Mouse (Mus musculus): ENCODE measurements around the gene Atpaf2. TPM values are rescaled to one million over a fixed set of nuclear protein-coding genes. Genes with fewer than 3 reads are reported as not detected.

The Atpaf2 gene
- polyA plus RNA-seq, 1 experiment from 2014 or later = 54.9 TPM

- H3K36me3 ChIP-seq = peaks cover 41% of the 10 kb centered on the region
- H3K4me2 ChIP-seq = no peak overlapping the region
- no peaks in the 10 kb centered on the region for H3K4me1 ChIP-seq
- no peaks in the 10 kb centered on the region for H3K9me3 ChIP-seq
- no peak overlapping the region for H3K27ac ChIP-seq
- no peak for ATAC-seq (ENCODE audit: insufficient number of reproducible peaks, insufficient read depth, low FRiP score, low TSS enrichment, low read depth)
- no peak overlapping the region for H3K4me3 ChIP-seq
- 94% methylated on average over 3 of the region's 3 CpGs for WGBS
- H3K27me3 ChIP-seq = no peaks in the 10 kb centered on the region
- H3K9ac ChIP-seq = no peak overlapping the region
These were observed 9.4 kb upstream of the Atpaf2 start for GRCm38 (mm10) chr11:60427628-60428027.

GRCm38 (mm10) chr11:60426417-60426816 is 8.2 kb upstream of the Atpaf2 start:
- H3K36me3 ChIP-seq = peaks cover 34% of the 10 kb centered on the region
- no peaks in the 10 kb centered on the region for H3K27me3 ChIP-seq
- H3K9ac ChIP-seq = no peak overlapping the region
- no peak overlapping the region for H3K4me2 ChIP-seq
- ATAC-seq (ENCODE audit: insufficient number of reproducible peaks, insufficient read depth, low FRiP score, low TSS enrichment, low read depth) = no peak
- H3K9me3 ChIP-seq = no peaks in the 10 kb centered on the region
- 92% methylated on average over 1 of the region's 1 CpGs for WGBS
- H3K4me1 ChIP-seq = no peaks in the 10 kb centered on the region
- H3K27ac ChIP-seq = no peak overlapping the region
- H3K4me3 ChIP-seq = no peak overlapping the region

GRCm38 (mm10) chr11:60423006-60423405 is 4.7 kb upstream of the Atpaf2 start:
- no peaks in the 10 kb centered on the region for H3K27me3 ChIP-seq
- peaks cover 13% of the 10 kb centered on the region for H3K36me3 ChIP-seq
- H3K27ac ChIP-seq = no peak overlapping the region
- 68% methylated on average over 1 of the region's 1 CpGs for WGBS
- H3K4me3 ChIP-seq = no peak overlapping the region
- H3K4me2 ChIP-seq = no peak overlapping the region
- H3K9ac ChIP-seq = no peak overlapping the region
- ATAC-seq (ENCODE audit: insufficient number of reproducible peaks, insufficient read depth, low FRiP score, low TSS enrichment, low read depth) = no peak
- peaks cover 15% of the 10 kb centered on the region for H3K4me1 ChIP-seq
- H3K9me3 ChIP-seq = no peaks in the 10 kb centered on the region

- 57% methylated on average over 6 of the region's 6 CpGs for WGBS
- no peaks in the 10 kb centered on the region for H3K9me3 ChIP-seq
- no peak overlapping the region for H3K4me3 ChIP-seq
- peaks cover 4% of the 10 kb centered on the region for H3K36me3 ChIP-seq
- H3K4me1 ChIP-seq = peaks cover 15% of the 10 kb centered on the region
- no peaks in the 10 kb centered on the region for H3K27me3 ChIP-seq
- H3K9ac ChIP-seq = no peak overlapping the region
- ATAC-seq (ENCODE audit: insufficient number of reproducible peaks, insufficient read depth, low FRiP score, low TSS enrichment, low read depth) = no peak
- H3K27ac ChIP-seq = no peak overlapping the region
- no peak overlapping the region for H3K4me2 ChIP-seq
These were observed 3.9 kb upstream of the Atpaf2 start for GRCm38 (mm10) chr11:60422046-60422668.

- peaks cover 29% of the 10 kb centered on the region for H3K4me1 ChIP-seq
- H3K36me3 ChIP-seq = no peaks in the 10 kb centered on the region
- H3K4me2 ChIP-seq = peak overlapping the region; percentile 86
- peak overlapping the region; percentile 93 for H3K4me3 ChIP-seq
- no peak for ATAC-seq (ENCODE audit: insufficient number of reproducible peaks, insufficient read depth, low FRiP score, low TSS enrichment, low read depth)
- H3K9ac ChIP-seq = peak overlapping the region; percentile 95
- no peaks in the 10 kb centered on the region for H3K9me3 ChIP-seq
- no peak overlapping the region for H3K27ac ChIP-seq
- WGBS = 19% methylated on average over 6 of the region's 6 CpGs
- no peaks in the 10 kb centered on the region for H3K27me3 ChIP-seq
These were observed 181 bp upstream of the Atpaf2 start for GRCm38 (mm10) chr11:60418473-60418803.

- Histone ChIP-seq H3K9ac (peak within 1 kb of the TSS; percentile 95), H3K27ac (peak within 1 kb of the TSS; percentile 88), H3K9me3 (no peaks in the 10 kb centered on the region), H3K27me3 (no peaks in the 10 kb centered on the region), H3K4me2 (peak within 1 kb of the TSS; percentile 86), H3K36me3 (no peaks in the 10 kb centered on the region), H3K4me3 (peak within 1 kb of the TSS; percentile 93), H3K4me1 (peaks cover 29% of the 10 kb centered on the region)
- WGBS = under 1% methylated on average over 61 of the region's 81 CpGs
- peak; percentile 95 for ATAC-seq (ENCODE audit: insufficient number of reproducible peaks, insufficient read depth, low FRiP score, low TSS enrichment, low read depth)
These were observed 1.1 kb downstream of the Atpaf2 start, which contains the start of gene Gid4 for GRCm38 (mm10) chr11:60416963-60417716. Gene Gid4, plus strand, starts transcription at chr11:60417145.

GRCm38 (mm10) chr11:60416590-60416962 is 1.7 kb downstream of the Atpaf2 start:
- Histone ChIP-seq H3K27ac (peak overlapping the region; percentile 88), H3K27me3 (no peaks in the 10 kb centered on the region), H3K4me2 (peak overlapping the region; percentile 86), H3K9ac (peak overlapping the region; percentile 88), H3K4me1 (peaks cover 29% of the 10 kb centered on the region), H3K9me3 (no peaks in the 10 kb centered on the region), H3K4me3 (peak overlapping the region; percentile 93), H3K36me3 (no peaks in the 10 kb centered on the region)
- ATAC-seq (ENCODE audit: insufficient number of reproducible peaks, insufficient read depth, low FRiP score, low TSS enrichment, low read depth) = peak; percentile 27; the same call in 1 of the 2 replicates
- WGBS = under 1% methylated on average over 21 of the region's 21 CpGs

GRCm38 (mm10) chr11:60412921-60413320 is 5.3 kb downstream of the Atpaf2 start:
- no peak overlapping the region for H3K4me2 ChIP-seq
- peaks cover 17% of the 10 kb centered on the region for H3K36me3 ChIP-seq
- no peak for ATAC-seq (ENCODE audit: insufficient number of reproducible peaks, insufficient read depth, low FRiP score, low TSS enrichment, low read depth)
- H3K9me3 ChIP-seq = no peaks in the 10 kb centered on the region
- no peaks in the 10 kb centered on the region for H3K27me3 ChIP-seq
- no peak overlapping the region for H3K9ac ChIP-seq
- no peak overlapping the region for H3K27ac ChIP-seq
- no peak overlapping the region for H3K4me3 ChIP-seq
- H3K4me1 ChIP-seq = peaks cover 14% of the 10 kb centered on the region
- 86% methylated on average over 2 of the region's 2 CpGs for WGBS

GRCm38 (mm10) chr11:60412173-60412572 is 6.1 kb downstream of the Atpaf2 start:
- no peak for ATAC-seq (ENCODE audit: insufficient number of reproducible peaks, insufficient read depth, low FRiP score, low TSS enrichment, low read depth)
- Histone ChIP-seq H3K9me3 (no peaks in the 10 kb centered on the region), H3K4me3 (no peak overlapping the region), H3K27me3 (no peaks in the 10 kb centered on the region), H3K36me3 (peaks cover 25% of the 10 kb centered on the region), H3K9ac (no peak overlapping the region), H3K27ac (no peak overlapping the region), H3K4me2 (no peak overlapping the region), H3K4me1 (peaks cover 14% of the 10 kb centered on the region)
- WGBS = 14% methylated on average over 3 of the region's 3 CpGs

GRCm38 (mm10) chr11:60406606-60407005 is 11.7 kb downstream of the Atpaf2 start:
- Histone ChIP-seq H3K9me3 (no peaks in the 10 kb centered on the region), H3K4me3 (no peak overlapping the region), H3K9ac (no peak overlapping the region), H3K4me1 (no peaks in the 10 kb centered on the region), H3K4me2 (no peak overlapping the region), H3K27me3 (no peaks in the 10 kb centered on the region), H3K36me3 (peaks cover 79% of the 10 kb centered on the region), H3K27ac (no peak overlapping the region)
- ATAC-seq (ENCODE audit: insufficient number of reproducible peaks, insufficient read depth, low FRiP score, low TSS enrichment, low read depth) = no peak
- 97% methylated on average over 1 of the region's 1 CpGs for WGBS

- no peaks in the 10 kb centered on the region for H3K4me1 ChIP-seq
- H3K9me3 ChIP-seq = no peaks in the 10 kb centered on the region
- ATAC-seq (ENCODE audit: insufficient number of reproducible peaks, insufficient read depth, low FRiP score, low TSS enrichment, low read depth) = no peak
- H3K36me3 ChIP-seq = peaks cover 28% of the 10 kb centered on the region
- no peak overlapping the region for H3K4me3 ChIP-seq
- H3K27me3 ChIP-seq = no peaks in the 10 kb centered on the region
- no peak overlapping the region for H3K4me2 ChIP-seq
- no peak overlapping the region for H3K9ac ChIP-seq
- H3K27ac ChIP-seq = no peak overlapping the region
- 90% methylated on average over 2 of the region's 2 CpGs for WGBS
These were observed 21.1 kb downstream of the Atpaf2 start for GRCm38 (mm10) chr11:60397172-60397571.

GRCm38 (mm10) chr11:60396546-60396945 is 21.7 kb downstream of the Atpaf2 start:
- Histone ChIP-seq H3K27me3 (no peaks in the 10 kb centered on the region), H3K4me1 (no peaks in the 10 kb centered on the region), H3K9me3 (no peaks in the 10 kb centered on the region), H3K4me3 (no peak overlapping the region), H3K4me2 (no peak overlapping the region), H3K9ac (no peak overlapping the region), H3K36me3 (peaks cover 21% of the 10 kb centered on the region), H3K27ac (no peak overlapping the region)
- peak; percentile 76; the same call in 1 of the 2 replicates for ATAC-seq (ENCODE audit: insufficient number of reproducible peaks, insufficient read depth, low FRiP score, low TSS enrichment, low read depth)
- 59% methylated on average over 6 of the region's 6 CpGs for WGBS
